Mouse (Mus musculus) lung, postnatal 0 days (tissue): ENCODE measurements around the gene Kcnc1.

ENCODE experiments used
- CTCF ChIP-seq: IDR thresholded peaks from 2 replicates; pipeline ENCODE4 v1.5.1; 2016; ENCODE audit warnings: antibody characterized with exemption, mild to moderate bottlenecking
- EP300 ChIP-seq: IDR thresholded peaks from 2 replicates; pipeline ENCODE4 v1.6.1; 2016; ENCODE audit warnings: antibody characterized with exemption, mild to moderate bottlenecking, control low read depth

- TF ChIP-seq CTCF (no peak), EP300 (no peak)
Observed at GRCm38 (mm10) chr7:46473141-46473540, 76.8 kb downstream of the Kcnc1 start.
